Mouse (Mus musculus): ENCODE measurements around the gene Dsn1.

Gene Dsn1

GRCm38 (mm10) chr2:157006511-157007233 is at the start of gene Dsn1:
TSS of gene Dsn1 (minus strand) at chr2:157007154.
- under 1% methylated on average over 56 of the region's 56 CpGs for WGBS

- WGBS = 85% methylated on average over 6 of the region's 6 CpGs
Measured at GRCm38 (mm10) chr2:157055721-157056120, 48.8 kb upstream of the Dsn1 start.

DNA sequence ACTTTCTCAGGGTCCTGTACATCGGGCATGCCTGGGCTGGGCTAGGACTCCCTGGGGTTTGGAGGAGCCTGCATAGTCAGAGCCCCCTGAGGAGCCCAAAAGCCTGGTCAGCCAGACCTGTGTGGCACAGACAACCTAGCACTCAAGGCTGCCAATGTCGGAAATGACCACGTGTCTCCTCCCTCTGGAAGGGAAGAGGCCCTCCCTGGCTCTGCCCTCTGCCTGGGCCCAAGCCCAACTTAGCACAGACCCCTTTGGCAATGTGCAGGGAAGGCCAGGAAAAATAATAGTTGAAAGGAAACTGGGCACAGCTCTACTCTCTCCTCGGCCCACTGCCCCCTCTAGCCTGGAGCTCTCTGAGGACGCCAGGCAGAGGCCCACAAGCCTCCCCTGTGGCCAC is 47.9 kb upstream of the Dsn1 start:
- 52% methylated on average over 5 of the region's 5 CpGs for WGBS

DNA sequence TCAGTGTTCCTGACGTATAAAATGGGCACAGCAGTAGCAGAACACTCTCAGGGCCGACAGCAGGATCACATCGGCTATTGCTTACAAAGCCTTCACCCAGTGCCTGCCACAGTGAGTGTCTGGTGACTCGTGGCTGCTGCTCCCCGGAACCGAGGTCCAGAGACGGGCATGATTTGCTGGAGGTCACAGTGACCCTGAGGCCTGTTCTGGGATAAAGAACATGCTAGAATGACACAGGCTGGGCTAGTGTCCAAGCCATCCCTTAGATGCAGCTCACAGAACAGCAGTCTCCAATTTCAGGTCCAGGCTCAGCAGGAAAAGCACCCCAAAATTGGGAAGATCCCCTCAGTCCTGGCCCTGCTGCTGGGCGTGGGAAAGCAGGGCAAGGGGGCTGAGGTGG is 47.3 kb upstream of the Dsn1 start:
- WGBS = 64% methylated on average over 8 of the region's 8 CpGs

DNA sequence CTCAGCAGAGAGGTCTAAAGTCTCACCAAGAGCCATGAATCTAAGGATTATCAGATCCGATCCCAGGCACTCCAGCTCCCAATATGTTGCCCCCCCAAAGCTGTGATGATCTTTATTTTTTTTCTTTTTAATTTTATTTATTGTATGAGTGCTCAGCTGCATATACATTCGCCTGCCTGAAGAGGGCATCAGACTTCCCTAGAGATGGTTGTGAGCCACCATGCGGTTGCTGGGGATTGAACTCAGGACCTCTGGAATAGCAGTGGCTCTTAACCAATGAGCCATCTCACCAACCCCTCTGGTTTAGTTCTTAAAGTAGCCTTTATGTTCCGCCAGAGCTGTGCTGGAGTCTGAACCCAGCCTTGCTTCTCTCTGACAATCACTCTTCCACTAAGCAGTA is 46.8 kb upstream of the Dsn1 start:
- WGBS = 78% methylated on average over 4 of the region's 4 CpGs

DNA sequence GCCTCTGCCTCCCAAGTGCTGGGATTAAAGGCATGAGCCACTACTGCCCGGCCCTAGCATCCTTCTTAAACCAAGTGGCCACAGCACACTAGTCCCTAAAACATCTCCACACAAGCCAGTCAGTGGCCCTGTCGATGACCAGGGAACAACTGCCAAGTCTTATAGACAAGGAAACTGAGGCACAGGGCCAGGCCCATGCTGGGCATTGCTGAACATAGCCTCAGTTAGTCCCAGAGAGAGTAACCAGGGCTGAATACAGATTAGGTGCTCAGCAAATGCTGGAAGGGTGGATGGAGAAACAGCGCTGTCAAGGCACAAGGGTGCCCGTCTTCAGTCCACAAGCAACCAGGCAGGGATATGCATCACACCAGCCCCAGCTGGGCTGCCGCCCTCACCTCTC is 46.2 kb upstream of the Dsn1 start:
- 82% methylated on average over 5 of the region's 5 CpGs for WGBS

DNA sequence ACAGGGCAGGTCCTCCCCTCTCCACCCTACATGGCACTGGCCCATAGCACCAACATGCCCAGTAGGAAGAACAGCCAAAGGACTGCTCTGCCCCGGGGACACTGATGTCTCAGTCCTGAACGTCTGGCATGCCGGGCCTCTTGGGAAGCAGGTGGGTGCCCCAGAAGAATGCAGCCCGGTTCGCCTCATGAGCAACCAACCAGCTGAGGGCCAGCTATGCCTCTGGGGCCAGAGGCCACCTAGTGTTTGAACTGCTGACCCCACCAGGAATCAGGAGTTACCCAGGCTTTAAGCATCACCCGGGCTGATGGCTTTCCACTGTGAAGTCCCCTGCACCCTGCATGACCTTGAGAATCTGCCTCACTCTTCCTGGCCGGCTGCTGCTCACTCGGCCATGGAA is 45.5 kb upstream of the Dsn1 start:
- 62% methylated on average over 8 of the region's 8 CpGs for WGBS

DNA sequence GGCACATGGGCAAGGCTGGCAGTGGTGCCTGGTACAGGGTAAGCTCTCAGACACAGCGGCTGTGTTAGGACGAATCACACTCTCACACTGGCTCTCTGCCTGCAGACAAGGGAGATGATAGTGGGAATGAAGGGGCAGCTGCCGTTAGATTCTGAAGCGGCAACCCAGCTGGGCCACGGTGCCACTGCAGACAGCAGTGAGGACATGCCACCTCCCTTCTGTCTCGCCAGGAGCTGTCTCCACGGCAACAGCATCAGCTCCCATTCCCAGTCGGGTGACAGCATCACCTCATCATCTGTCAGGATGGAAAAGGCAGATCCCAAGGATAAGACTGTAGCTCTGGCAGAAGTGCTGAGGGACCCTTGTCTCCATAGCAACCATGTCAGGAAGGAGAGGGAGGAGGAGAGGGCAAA is 42.9 kb upstream of the Dsn1 start:
- 27% methylated on average over 8 of the region's 8 CpGs for WGBS

DNA sequence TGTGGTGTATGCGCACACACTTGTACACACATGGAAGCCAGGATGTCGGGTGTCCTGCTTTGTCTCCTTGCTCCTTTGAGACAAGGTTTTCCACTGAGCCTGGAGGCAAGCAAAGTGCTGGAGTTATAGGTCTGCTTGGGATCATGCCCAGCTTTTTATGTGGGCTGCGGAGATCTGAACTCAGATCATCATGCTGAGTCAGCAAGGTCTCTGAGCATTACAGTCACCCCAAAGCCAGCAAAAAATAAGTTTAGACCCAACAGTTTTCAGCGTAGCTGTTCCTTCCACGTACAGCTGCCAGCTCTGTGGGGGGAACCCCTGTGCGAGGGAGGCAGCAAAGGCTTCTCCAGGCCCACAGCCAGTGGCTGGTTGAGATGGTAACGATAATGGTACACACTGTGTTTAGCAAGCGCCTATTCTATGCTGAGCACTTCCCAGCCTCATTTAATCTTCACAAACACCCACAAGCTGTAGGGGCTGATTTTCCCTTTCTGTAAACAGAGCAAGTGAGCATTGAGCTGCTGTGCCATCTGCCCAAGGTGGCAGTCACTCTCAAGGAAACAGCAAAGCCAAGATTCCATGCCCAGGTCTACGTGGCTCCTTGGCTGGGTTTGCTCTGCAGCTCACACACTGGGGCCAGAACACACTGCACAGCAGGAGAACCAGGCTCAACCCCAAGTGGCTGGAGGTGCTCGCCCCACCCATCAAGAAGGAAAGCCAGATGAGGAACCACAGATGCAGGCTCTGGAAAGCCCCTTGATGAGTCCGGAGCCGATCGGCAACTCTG is 41.6 kb upstream of the Dsn1 start:
- WGBS = 34% methylated on average over 13 of the region's 13 CpGs

DNA sequence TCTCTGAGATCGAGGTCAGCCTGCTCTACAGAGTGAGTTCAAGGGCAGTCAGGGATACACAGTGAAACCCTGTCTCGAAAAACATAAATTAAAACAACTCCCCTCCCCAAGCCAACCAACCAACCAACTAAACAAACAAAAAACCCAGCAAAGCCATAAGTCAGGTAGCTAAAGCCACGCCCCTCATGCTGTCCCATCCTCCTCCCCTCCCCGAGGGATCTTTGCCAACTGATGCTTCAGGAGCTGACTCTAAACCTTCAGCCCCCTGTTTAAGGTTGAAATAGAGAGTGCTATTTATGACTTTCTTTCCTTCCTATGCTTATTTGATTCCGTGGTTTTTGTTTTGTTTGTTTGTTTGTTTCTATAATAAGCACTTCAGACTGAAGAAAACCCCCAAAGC is 40.0 kb upstream of the Dsn1 start:
- 87% methylated on average over 5 of the region's 5 CpGs for WGBS

GRCm38 (mm10) chr2:157045932-157046331 is 39.0 kb upstream of the Dsn1 start:
- WGBS = 95% methylated on average over 2 of the region's 2 CpGs

DNA sequence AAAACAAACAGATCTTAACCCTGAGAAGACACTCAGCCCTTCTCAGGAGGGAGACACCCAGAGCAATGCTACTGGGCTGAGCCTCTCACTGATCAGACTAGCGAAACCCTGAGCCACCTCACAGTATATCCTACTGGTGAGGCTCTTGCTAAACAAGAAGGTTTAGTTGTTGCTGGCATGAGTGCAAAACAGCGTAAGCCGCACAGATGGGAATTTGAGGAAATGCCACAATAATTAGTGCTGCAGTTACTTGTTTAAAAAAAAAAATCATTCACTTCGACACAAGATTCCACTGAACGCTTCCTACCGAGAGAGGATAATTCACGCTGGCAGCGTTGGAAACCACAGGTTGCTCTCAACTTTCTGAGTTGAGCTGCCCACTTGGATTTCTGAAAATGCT is 36.6 kb upstream of the Dsn1 start:
- WGBS = 58% methylated on average over 8 of the region's 8 CpGs

GRCm38 (mm10) chr2:157041421-157041820 is 34.5 kb upstream of the Dsn1 start:
- WGBS = 87% methylated on average over 7 of the region's 7 CpGs

GRCm38 (mm10) chr2:157040649-157041046 is 33.7 kb upstream of the Dsn1 start:
- WGBS = 85% methylated on average over 17 of the region's 17 CpGs

DNA sequence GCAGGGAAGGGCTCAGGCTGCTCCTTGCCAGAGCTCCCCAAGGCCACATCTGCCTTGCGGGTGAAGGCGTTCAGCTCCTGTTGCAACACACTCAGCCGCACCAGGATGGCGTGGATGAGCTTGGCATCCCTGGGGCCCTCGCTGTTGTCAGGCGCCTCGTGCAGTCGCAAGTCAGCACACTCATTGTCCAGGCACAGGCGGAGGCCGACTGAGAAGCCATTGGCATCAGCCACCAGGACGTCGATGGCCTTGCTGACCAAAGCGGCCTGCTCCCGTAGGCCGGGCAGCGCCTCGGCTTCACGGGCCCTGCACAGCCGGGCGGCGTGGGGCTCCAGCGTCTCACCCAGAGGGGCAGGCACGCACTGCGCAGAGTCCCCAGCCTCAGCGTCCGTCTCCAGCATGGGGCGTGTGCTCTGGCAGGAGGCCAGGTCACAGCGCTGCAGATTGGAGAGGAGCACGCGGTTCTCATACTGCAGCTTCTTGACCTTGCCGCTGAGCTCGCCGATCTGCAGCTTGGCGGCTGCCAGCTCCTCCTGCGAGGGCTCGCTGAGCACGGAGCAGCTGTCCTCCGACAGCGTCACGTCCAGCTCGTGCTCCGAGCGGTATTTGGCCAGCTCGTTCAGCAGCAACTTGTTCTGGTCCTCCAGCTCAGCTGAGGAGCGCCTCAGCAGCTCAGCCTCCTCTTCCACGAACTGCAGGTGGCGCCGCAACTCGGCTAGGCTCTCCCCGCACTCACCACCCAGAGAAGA is 33.1 kb upstream of the Dsn1 start:
- 76% methylated on average over 50 of the region's 50 CpGs for WGBS

GRCm38 (mm10) chr2:157037303-157037702 is 30.3 kb upstream of the Dsn1 start:
- 76% methylated on average over 9 of the region's 9 CpGs for WGBS

DNA sequence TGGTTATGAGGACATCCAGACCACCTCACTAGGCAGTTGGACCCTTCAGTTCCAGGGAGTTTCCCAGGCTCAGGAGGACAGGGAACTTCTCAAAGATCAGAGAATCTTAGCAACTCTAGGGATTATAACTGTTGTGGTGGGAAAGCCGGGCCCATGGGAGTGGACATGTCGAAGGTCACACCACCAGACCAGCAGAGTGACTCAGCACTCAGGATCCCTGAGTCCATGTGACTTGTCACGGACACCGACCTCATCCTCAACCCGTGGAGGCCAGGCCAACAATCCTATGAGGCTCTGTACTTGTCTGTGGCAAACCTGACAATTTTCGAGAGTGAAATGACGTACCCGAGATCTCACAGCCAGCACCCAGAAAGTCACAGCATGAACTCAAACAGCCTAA is 29.4 kb upstream of the Dsn1 start:
- WGBS = 87% methylated on average over 8 of the region's 8 CpGs

DNA sequence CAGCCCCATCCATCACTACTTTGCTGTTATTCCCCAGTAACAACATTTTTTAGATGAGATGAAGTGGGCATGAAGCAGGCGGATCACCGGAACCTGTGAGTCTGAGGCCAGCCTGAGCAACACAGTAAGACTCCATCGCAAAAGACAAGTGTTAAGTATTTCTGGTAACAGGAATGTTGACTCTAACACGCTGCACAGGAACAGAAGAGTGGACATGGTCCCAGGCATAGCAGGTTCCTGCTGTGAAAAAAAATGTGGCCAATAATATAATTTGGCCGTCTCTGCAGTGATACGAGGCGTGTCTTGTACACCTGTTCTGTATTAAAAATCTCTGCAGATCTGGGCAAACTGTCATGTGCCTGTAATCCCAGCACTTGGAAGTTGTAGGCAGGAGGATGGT is 28.4 kb upstream of the Dsn1 start:
- 84% methylated on average over 7 of the region's 7 CpGs for WGBS

DNA sequence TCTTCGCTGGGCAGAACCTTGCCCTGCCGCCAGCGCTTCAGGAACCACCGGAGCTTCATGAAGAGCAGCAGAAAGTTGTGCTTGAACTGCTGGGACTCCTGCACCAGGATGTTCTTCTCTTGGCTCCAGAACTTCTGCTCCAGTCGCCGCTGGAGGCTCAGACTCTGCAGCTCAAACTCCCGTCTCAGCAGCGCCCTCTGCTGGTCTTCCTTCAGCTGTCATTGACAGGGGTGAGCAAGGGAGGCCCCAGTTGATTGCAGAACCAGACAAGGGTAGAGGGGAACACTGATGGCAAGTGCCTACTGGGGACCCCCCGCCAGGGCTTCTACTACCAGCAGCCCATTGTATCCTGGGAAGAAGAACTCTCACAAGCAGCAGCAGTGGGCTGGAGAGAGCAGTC is 23.9 kb upstream of the Dsn1 start:
- 39% methylated on average over 9 of the region's 9 CpGs for WGBS

GRCm38 (mm10) chr2:157028261-157028660 is 21.3 kb upstream of the Dsn1 start:
- WGBS = 97% methylated on average over 4 of the region's 4 CpGs

- WGBS = 62% methylated on average over 21 of the region's 21 CpGs
Measured at GRCm38 (mm10) chr2:157027106-157028008, 20.4 kb upstream of the Dsn1 start.

- WGBS = 91% methylated on average over 16 of the region's 16 CpGs
Measured at GRCm38 (mm10) chr2:157021156-157021555, 14.2 kb upstream of the Dsn1 start.
